In genomic region chr7:29760476-29760875, GRCm38 (mm10) we compare ENCODE assay signal across 27 mouse cellular contexts. TPM values are rescaled to one million over a fixed set of nuclear protein-coding genes. Genes with fewer than 3 reads are reported as not detected.
DNase-seq lines count a peak whose midpoint lies in the region; ATAC-seq lines count a peak whose summit lies in the region.
"Had no signal": no experiment of that assay in that cellular context is flagged by ENCODE, and none has a peak within 500 bp of the region (broad histone marks: within the 10 kb centered on the region; RNA-seq: fewer than 3 reads in every experiment).

No protein-coding gene starts in this region.

- WGBS in forebrain, embryonic 10.5 days: 87% methylated on average over 5 of the region's 5 CpGs
- 88% methylated on average over 5 of the region's 5 CpGs for WGBS in forebrain, embryonic 12.5 days

- no peak for ATAC-seq in forebrain, embryonic 12.5 days (ENCODE audit: low FRiP score)
- no peak for ATAC-seq in megakaryocyte, adult 5-6 weeks (ENCODE audit: poor library complexity, severe bottlenecking)
- ATAC-seq in monocyte, adult 5-6 weeks (replicated peaks; ENCODE audit: insufficient number of reproducible peaks, low FRiP score, low TSS enrichment, poor library complexity, severe bottlenecking): no peak
- ATAC-seq in erythroblast, adult 5-6 weeks (replicated peaks; ENCODE audit: low FRiP score, poor library complexity, severe bottlenecking): no peak
- ATAC-seq: activated CD4-positive, CD25-positive, alpha-beta regulatory T cell, adult 4 months; CD4-positive, CD25-positive, alpha-beta regulatory T cell, adult 4 months; forebrain, embryonic 14.5 days; forebrain, embryonic 16.5 days; Patski had no signal

- no peak overlapping the region for H3K4me2 ChIP-seq in forebrain, embryonic 12.5 days
- H3K4me2 ChIP-seq: embryonic facial prominence, embryonic 12.5 days had no signal

- H3K27ac ChIP-seq in forebrain, embryonic 10.5 days: no peak overlapping the region
- H3K27ac ChIP-seq in forebrain, embryonic 12.5 days: no peak overlapping the region
- H3K27ac ChIP-seq: embryonic facial prominence, embryonic 10.5 days; embryonic facial prominence, embryonic 12.5 days had no signal

- H3K9ac ChIP-seq in forebrain, embryonic 12.5 days: no peak overlapping the region
- H3K9ac ChIP-seq: embryonic facial prominence, embryonic 12.5 days had no signal

- H3K27me3 ChIP-seq in forebrain, embryonic 10.5 days (ENCODE audit: poor library complexity, severe bottlenecking): no peaks in the 10 kb centered on the region
- H3K27me3 ChIP-seq in forebrain, embryonic 12.5 days: no peaks in the 10 kb centered on the region
- H3K27me3 ChIP-seq in megakaryocyte, embryonic 14.5 days (replicated peaks): no peaks in the 10 kb centered on the region
- H3K27me3 ChIP-seq: CH12.LX; embryonic facial prominence, embryonic 12.5 days; Patski had no signal

- peak; percentile 7 for DNase-seq in forebrain, embryonic 10.5 days (ENCODE audit: extremely low spot score, low spot score)
- DNase-seq in Muller cell, postnatal 12 days (ENCODE audit: inconsistent ontology term): peak; percentile 9
- DNase-seq: adrenal gland, adult 8-10 months; adrenal gland, postnatal 14 days; adrenal gland, postnatal 36 days; B cell, adult 2 months; cerebellum, adult 11-12 months; cerebellum, adult 2 months; cerebellum, adult 9-10 months; cerebellum, postnatal 10 days; cerebellum, postnatal 25 days had no signal

- H3K36me3 ChIP-seq in forebrain, embryonic 10.5 days (replicated peaks): no peaks in the 10 kb centered on the region
- H3K36me3 ChIP-seq in forebrain, embryonic 12.5 days (replicated peaks): no peaks in the 10 kb centered on the region
- peaks cover 16% of the 10 kb centered on the region for H3K36me3 ChIP-seq in megakaryocyte, embryonic 14.5 days (replicated peaks; ENCODE audit: low read length)
- H3K36me3 ChIP-seq: embryonic facial prominence, embryonic 12.5 days had no signal

- no peak overlapping the region for H3K4me3 ChIP-seq in forebrain, embryonic 10.5 days
- no peak overlapping the region for H3K4me3 ChIP-seq in forebrain, embryonic 12.5 days (replicated peaks)
- H3K4me3 ChIP-seq in megakaryocyte, embryonic 14.5 days (replicated peaks): peak overlapping the region; percentile 3
- H3K4me3 ChIP-seq: embryonic facial prominence, embryonic 10.5 days; embryonic facial prominence, embryonic 12.5 days; erythroblast, embryonic 14.5 days had no signal

- H3K4me1 ChIP-seq in forebrain, embryonic 10.5 days: no peaks in the 10 kb centered on the region
- no peaks in the 10 kb centered on the region for H3K4me1 ChIP-seq in forebrain, embryonic 12.5 days
- H3K4me1 ChIP-seq in megakaryocyte, embryonic 14.5 days: peaks cover 15% of the 10 kb centered on the region
- H3K4me1 ChIP-seq: embryonic facial prominence, embryonic 10.5 days; embryonic facial prominence, embryonic 12.5 days had no signal

- H3K9me3 ChIP-seq in forebrain, embryonic 10.5 days: peaks cover 13% of the 10 kb centered on the region; the same call in 1 of the 2 replicates
- H3K9me3 ChIP-seq in forebrain, embryonic 12.5 days: 0 out of 2 replicates have a peak, but pooled peaks cover 4% of the 10 kb centered on the region
- H3K9me3 ChIP-seq in megakaryocyte, embryonic 14.5 days: peaks cover 46% of the 10 kb centered on the region
- H3K9me3 ChIP-seq: embryonic facial prominence, embryonic 12.5 days had no signal

RNA-seq across cellular contexts. Expression of gene Zfp84, which starts 7.9 kb away (rescaled TPM):
- 11.6 and 11.8 TPM in 2 replicates for polyA plus RNA-seq in forebrain, embryonic 10.5 days (2016; fragmentation: Nextera tagmentation; extraction: Ambion mirVana)
- polyA plus RNA-seq in forebrain, embryonic 12.5 days (2016; fragmentation: Nextera tagmentation; extraction: Ambion mirVana): 17.8 and 18.3 TPM in 2 replicates
- polyA plus RNA-seq in megakaryocyte, embryonic 14.5 days (2012; ENCODE audit: insufficient read depth, low replicate concordance): 0.93 TPM in 1 of 2 replicates, not detected in the other
- total RNA-seq in megakaryocyte, adult 5-6 weeks (2015): 9.6 and 14.7 TPM in 2 replicates
- 12.3 and 15.7 TPM in 2 replicates for total RNA-seq in megakaryocyte, adult 5-6 weeks (2017)
- total RNA-seq in monocyte, adult 5-6 weeks (2017): 16.1 to 22.3 TPM (median 18.1 TPM) in 3 replicates
- total RNA-seq in erythroblast, adult 5-6 weeks (2015; ENCODE audit: low replicate concordance): 1.7 and 3.8 TPM in 2 replicates
- total RNA-seq in erythroblast, adult 5-6 weeks (2017; ENCODE audit: low replicate concordance): 3.2 and 3.6 TPM in 2 replicates

RNA-seq across cellular contexts. Expression of gene Zfp30, which starts 23.3 kb away (rescaled TPM):
- polyA plus RNA-seq in forebrain, embryonic 10.5 days (2016; fragmentation: Nextera tagmentation; extraction: Ambion mirVana): 6.9 and 7.0 TPM in 2 replicates
- polyA plus RNA-seq in forebrain, embryonic 12.5 days (2016; fragmentation: Nextera tagmentation; extraction: Ambion mirVana): 11.6 and 11.8 TPM in 2 replicates
- 0.37 TPM in 1 of 2 replicates, not detected in the other for polyA plus RNA-seq in megakaryocyte, embryonic 14.5 days (2012; ENCODE audit: insufficient read depth, low replicate concordance)
- 0.25 TPM in 1 of 2 replicates, not detected in the other for total RNA-seq in megakaryocyte, adult 5-6 weeks (2015)
- not detected in 2 replicates for total RNA-seq in megakaryocyte, adult 5-6 weeks (2017)
- 0.39 TPM in 1 of 3 replicates, not detected in the others for total RNA-seq in monocyte, adult 5-6 weeks (2017)
- not detected in 2 replicates for total RNA-seq in erythroblast, adult 5-6 weeks (2015; ENCODE audit: low replicate concordance)
- not detected in 2 replicates for total RNA-seq in erythroblast, adult 5-6 weeks (2017; ENCODE audit: low replicate concordance)

RNA-seq across cellular contexts. Expression of gene Catsperg2, which starts 33.6 kb away (rescaled TPM):
- 0.14 TPM in 1 of 2 replicates, not detected in the other for polyA plus RNA-seq in forebrain, embryonic 10.5 days (2016; fragmentation: Nextera tagmentation; extraction: Ambion mirVana)
- 0.06 and 0.10 TPM in 2 replicates for polyA plus RNA-seq in forebrain, embryonic 12.5 days (2016; fragmentation: Nextera tagmentation; extraction: Ambion mirVana)
- not detected in 2 replicates for polyA plus RNA-seq in megakaryocyte, embryonic 14.5 days (2012; ENCODE audit: insufficient read depth, low replicate concordance)
- total RNA-seq in megakaryocyte, adult 5-6 weeks (2015): not detected in 2 replicates
- not detected in 2 replicates for total RNA-seq in megakaryocyte, adult 5-6 weeks (2017)
- not detected in 3 replicates for total RNA-seq in monocyte, adult 5-6 weeks (2017)
- not detected in 2 replicates for total RNA-seq in erythroblast, adult 5-6 weeks (2015; ENCODE audit: low replicate concordance)
- total RNA-seq in erythroblast, adult 5-6 weeks (2017; ENCODE audit: low replicate concordance): not detected in 2 replicates
- total RNA-seq: adrenal gland, adult 18-20 months; adrenal gland, postnatal 14 days; adrenal gland, postnatal 36 days had no signal
- polyA plus RNA-seq: activated CD4-positive, CD25-positive, alpha-beta regulatory T cell, adult 4 months; CD4-positive, CD25-positive, alpha-beta regulatory T cell, adult 4 months; cerebellum, adult 2 months; embryonic facial prominence, embryonic 10.5 days; embryonic facial prominence, embryonic 12.5 days; embryonic facial prominence, embryonic 14.5 days; erythroblast, embryonic 14.5 days had no signal

RNA-seq across cellular contexts. Expression of gene Zfp790, which starts 55.4 kb away (rescaled TPM):
- polyA plus RNA-seq in forebrain, embryonic 10.5 days (2016; fragmentation: Nextera tagmentation; extraction: Ambion mirVana): 11.6 and 13.2 TPM in 2 replicates
- 20.7 and 23.0 TPM in 2 replicates for polyA plus RNA-seq in forebrain, embryonic 12.5 days (2016; fragmentation: Nextera tagmentation; extraction: Ambion mirVana)
- 0.62 TPM in 1 of 2 replicates, not detected in the other for polyA plus RNA-seq in megakaryocyte, embryonic 14.5 days (2012; ENCODE audit: insufficient read depth, low replicate concordance)
- total RNA-seq in megakaryocyte, adult 5-6 weeks (2015): 4.8 and 5.6 TPM in 2 replicates
- 9.0 and 9.1 TPM in 2 replicates for total RNA-seq in megakaryocyte, adult 5-6 weeks (2017)
- total RNA-seq in monocyte, adult 5-6 weeks (2017): 10.2 to 18.4 TPM (median 11.5 TPM) in 3 replicates
- total RNA-seq in erythroblast, adult 5-6 weeks (2015; ENCODE audit: low replicate concordance): 0.42 and 0.77 TPM in 2 replicates
- total RNA-seq in erythroblast, adult 5-6 weeks (2017; ENCODE audit: low replicate concordance): 2.6 and 4.5 TPM in 2 replicates
